Mouse (Mus musculus) limb, embryonic 10.5 days (tissue): ENCODE data around the gene Itgav. TPM values are rescaled to one million over a fixed set of nuclear protein-coding genes. Genes with fewer than 3 reads are reported as not detected.
A peak's percentile ranks its signal among the peaks of the same experiment; 100 is the strongest.

Experiments
- DNase-seq: peaks from one replicate; pipeline ENCODE4 v3.0.0-alpha.2; 2017; ENCODE audit warnings: low spot score
- H3K27ac ChIP-seq: fragments of 300-500 bp; sonication (generic); 2 replicates; pipeline ENCODE4 v1.5.1; 2016; ENCODE audit warnings: mild to moderate bottlenecking
- H3K27me3 ChIP-seq: fragments of 300-500 bp; sonication (generic); 2 replicates; pipeline ENCODE4 v1.6.1; 2016; ENCODE audit warnings: low read depth, mild to moderate bottlenecking; ENCODE audit not compliant: poor library complexity, severe bottlenecking
- H3K36me3 ChIP-seq: fragments of 300-500 bp; sonication (generic); 2 replicates; pipeline ENCODE4 v1.6.1; 2016; ENCODE audit warnings: mild to moderate bottlenecking, moderate library complexity
- H3K4me1 ChIP-seq: fragments of 300-500 bp; sonication (generic); 2 replicates; pipeline ENCODE4 v1.6.1; 2016
- H3K4me3 ChIP-seq: fragments of 300-500 bp; sonication (generic); 2 replicates; pipeline ENCODE4 v1.5.1; 2016; ENCODE audit warnings: mild to moderate bottlenecking, moderate library complexity
- H3K9me3 ChIP-seq: fragments of 300-500 bp; sonication (generic); replicated peaks from 2 replicates; pipeline ENCODE4 v1.6.1; 2016; ENCODE audit warnings: mild to moderate bottlenecking
- WGBS: fragments of 180-500 bp; shearing (Covaris S2); methylation state at CpG from one replicate; pipeline ENCODE4 v1.1.7; 2016; 5-methylcytosine and 5-hydroxymethylcytosine counted together
- polyA plus RNA-seq: library from polyadenylated mRNA; unstranded; fragments of >200 nt; fragmentation: Nextera tagmentation; extraction: Ambion mirVana; gene quantifications from 2 replicates; pipeline ENCODE4 v1.2.1, GENCODE M21; 2016

Itgav gene
- polyA plus RNA-seq: 53.0 and 56.0 TPM in 2 replicates

DNA sequence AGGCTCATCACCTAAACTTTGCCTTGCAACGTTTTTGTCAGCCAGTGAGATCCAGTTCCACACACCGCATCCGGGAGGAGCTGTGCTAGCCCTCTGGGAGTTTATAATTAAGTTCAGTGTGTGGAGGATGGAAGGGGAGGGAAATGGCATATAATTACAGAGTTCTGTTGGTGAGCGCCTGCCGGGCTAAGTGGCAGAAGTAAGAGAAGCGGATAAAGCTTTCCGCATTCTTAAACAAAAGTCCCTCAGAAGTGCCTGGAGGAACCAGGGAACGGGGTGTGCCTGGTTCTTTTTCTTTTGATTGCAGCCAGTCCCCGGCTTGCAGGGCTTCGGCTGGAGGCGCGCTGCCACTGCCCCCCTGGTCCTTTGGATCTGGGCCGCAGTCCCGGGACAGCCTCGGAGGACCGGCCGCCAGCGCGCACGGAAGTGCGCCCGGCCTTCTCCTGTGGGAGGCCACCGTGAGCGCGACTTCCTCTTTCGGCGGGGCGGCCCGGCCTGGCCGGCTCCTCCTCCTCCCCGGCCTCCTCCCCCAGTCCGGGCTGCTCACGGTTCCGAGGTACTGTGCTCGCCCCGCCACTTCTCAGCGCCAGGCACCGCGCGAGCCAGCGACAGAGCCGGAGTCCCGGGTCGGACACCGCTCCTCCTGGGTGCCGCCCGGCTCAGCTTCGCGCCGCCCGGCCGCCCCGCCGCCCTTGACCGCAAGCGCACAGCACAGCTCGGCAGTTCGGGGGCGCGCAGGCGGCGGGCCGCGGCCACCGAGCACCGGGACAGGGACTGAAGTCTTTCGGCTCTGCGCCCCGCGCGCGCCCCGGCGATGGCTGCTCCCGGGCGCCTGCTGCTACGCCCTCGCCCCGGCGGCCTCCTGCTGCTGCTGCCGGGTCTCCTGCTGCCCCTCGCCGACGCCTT, at the start of gene Itgav:
Gene Itgav (plus strand): TSS at position 477 of the 906 bp plus-strand sequence.
- Histone ChIP-seq H3K9me3 (no peaks in the 10 kb centered on the region), H3K4me3 (peak within 1 kb of the TSS; percentile 85), H3K36me3 (peaks cover 11% of the 10 kb centered on the region; the same call in 1 of the 2 replicates), H3K4me1 (peaks cover 30% of the 10 kb centered on the region), H3K27ac (peak within 1 kb of the TSS; percentile 99), H3K27me3 (no peaks in the 10 kb centered on the region)
- WGBS: under 1% methylated on average over 84 of the region's 84 CpGs
- peak; percentile 88 for DNase-seq

DNA sequence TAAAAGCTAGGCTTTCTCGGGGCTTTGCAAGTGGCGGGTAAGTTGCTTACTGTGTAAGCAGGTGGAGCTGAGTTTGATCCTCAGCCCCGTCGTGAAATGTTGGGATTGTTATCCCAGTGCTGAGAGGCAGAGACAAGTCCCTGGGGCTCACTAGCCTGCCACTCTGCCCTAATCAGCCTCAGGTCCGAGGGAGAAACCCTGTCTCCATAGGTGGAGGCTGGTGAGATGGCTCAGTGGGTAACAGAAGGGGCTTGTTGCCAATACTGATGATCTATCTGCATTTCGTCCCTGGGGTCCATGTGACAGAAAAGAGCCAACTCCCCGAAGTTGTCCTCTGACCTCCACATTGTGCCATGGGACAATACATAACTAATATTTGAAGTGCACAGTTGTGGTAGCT, 49.8 kb upstream of the Itgav start:
- no peak overlapping the region for H3K27ac ChIP-seq

DNA sequence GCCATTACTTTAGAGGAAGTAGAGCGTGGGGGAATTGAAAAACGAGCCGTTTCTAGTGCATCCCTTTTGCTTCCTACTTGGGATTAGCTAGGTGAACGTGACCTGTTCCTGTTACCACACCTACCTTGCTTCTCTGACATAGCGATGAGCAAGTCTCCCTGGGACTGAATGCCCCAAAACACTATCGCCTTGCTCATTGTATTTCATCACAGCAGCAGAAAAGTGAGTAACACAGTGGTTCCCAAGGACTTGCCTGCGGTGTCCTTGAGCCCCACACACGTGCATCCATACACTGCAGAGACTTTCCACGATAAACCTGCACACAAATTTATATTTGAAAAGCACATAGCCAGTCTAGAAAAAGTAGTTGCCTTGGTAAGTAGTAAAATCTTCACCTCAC, 49.3 kb upstream of the Itgav start:
- Histone ChIP-seq H3K4me3 (no peak overlapping the region), H3K27ac (no peak overlapping the region), H3K36me3 (peaks cover 39% of the 10 kb centered on the region), H3K27me3 (no peaks in the 10 kb centered on the region), H3K9me3 (no peaks in the 10 kb centered on the region), H3K4me1 (peaks cover 4% of the 10 kb centered on the region; the same call in 1 of the 2 replicates)
- no peak for DNase-seq
- 92% methylated on average over 9 of the region's 9 CpGs for WGBS

More for the DNA sequence above, 49.8 kb upstream of the Itgav start:
- Histone ChIP-seq H3K27me3 (no peaks in the 10 kb centered on the region), H3K9me3 (no peaks in the 10 kb centered on the region), H3K4me3 (no peak overlapping the region), H3K36me3 (peaks cover 44% of the 10 kb centered on the region), H3K4me1 (peaks cover 4% of the 10 kb centered on the region; the same call in 1 of the 2 replicates)
- WGBS: 87% methylated on average over 7 of the region's 7 CpGs
- DNase-seq: no peak

DNA sequence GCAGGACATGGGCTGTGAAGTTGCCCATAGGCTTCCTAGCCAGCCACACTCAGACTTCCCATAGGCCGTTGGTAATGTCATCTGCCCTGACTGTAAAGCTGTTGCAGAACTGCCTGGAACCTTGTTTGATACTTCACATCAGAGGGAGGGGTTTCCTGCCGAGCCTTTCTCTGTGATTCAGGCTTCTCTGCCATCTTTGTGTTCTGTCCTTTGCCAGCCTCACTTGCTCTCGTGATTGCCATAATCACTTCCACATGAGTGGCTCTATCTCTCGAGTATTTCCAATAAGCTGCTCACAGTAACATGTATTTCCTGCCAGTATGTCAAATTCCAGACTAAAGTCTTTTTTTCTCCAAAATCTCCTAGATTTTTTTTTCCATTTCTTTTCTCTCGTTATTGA, 48.5 kb upstream of the Itgav start:
- no peaks in the 10 kb centered on the region for H3K9me3 ChIP-seq
- H3K4me1 ChIP-seq: peaks cover 4% of the 10 kb centered on the region; the same call in 1 of the 2 replicates
- H3K27me3 ChIP-seq: no peaks in the 10 kb centered on the region
- H3K36me3 ChIP-seq: peaks cover 33% of the 10 kb centered on the region
- no peak overlapping the region for H3K4me3 ChIP-seq
- H3K27ac ChIP-seq: no peak overlapping the region
- WGBS: 55% methylated on average over 5 of the region's 5 CpGs
- DNase-seq: no peak

DNA sequence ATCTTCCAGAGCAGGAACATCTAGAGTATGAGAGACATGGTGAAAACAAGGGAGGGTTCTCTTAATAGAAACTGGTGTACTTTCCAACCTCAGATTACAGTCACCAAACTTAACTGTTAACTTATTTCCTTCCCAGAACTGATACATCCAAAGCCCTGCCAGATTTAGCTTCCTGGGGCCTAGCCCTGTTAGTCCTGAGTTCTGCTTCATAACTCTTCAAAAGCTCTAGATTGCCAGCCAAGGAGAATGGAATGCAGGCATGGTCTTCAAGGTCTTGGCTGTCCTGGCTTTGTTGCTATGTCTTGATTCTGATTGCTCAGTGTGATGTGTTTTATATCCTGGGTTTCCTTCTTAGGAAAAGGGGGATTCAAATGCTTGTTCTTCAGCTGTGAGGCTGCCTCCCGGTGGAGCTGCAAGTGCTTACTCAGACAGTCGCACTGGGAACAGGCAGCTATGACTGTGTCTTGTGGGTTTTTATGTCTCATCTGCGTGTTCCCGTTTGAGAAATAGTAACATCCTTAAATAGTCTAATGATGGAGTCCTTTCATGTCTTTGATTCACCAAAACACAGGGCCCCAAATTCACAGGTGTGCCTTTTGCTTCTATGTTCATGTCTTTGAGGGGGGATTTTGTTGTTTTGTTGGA, 47.8 kb upstream of the Itgav start:
- Histone ChIP-seq H3K9me3 (no peaks in the 10 kb centered on the region), H3K4me3 (no peak overlapping the region), H3K27me3 (no peaks in the 10 kb centered on the region), H3K27ac (no peak overlapping the region), H3K36me3 (peaks cover 32% of the 10 kb centered on the region), H3K4me1 (peaks cover 6% of the 10 kb centered on the region)
- WGBS: 94% methylated on average over 4 of the region's 4 CpGs
- DNase-seq: no peak

DNA sequence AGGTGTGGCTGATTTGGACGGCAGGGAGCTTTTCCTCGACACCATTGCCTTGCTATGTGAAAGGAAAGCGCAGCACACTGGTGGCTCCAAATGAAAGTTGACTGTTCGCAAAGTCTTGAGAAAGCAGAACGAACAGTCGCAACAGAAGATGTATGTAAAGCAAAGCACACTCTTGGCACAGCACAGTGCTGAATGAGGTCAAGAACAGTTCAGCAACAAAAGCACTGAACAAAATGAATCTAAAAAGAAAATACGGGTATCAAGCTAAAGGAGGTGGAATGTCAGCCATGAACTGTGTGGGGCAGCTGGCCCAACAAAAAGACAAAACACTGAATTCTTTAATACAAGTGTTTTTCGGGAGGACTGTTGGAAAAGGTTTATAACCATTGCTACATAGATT, 42.9 kb upstream of the Itgav start:
- Histone ChIP-seq H3K4me1 (peaks cover 2% of the 10 kb centered on the region), H3K9me3 (no peaks in the 10 kb centered on the region), H3K4me3 (no peak overlapping the region), H3K36me3 (no peaks in the 10 kb centered on the region), H3K27ac (no peak overlapping the region), H3K27me3 (no peaks in the 10 kb centered on the region)
- DNase-seq: no peak
- WGBS: 90% methylated on average over 8 of the region's 8 CpGs

DNA sequence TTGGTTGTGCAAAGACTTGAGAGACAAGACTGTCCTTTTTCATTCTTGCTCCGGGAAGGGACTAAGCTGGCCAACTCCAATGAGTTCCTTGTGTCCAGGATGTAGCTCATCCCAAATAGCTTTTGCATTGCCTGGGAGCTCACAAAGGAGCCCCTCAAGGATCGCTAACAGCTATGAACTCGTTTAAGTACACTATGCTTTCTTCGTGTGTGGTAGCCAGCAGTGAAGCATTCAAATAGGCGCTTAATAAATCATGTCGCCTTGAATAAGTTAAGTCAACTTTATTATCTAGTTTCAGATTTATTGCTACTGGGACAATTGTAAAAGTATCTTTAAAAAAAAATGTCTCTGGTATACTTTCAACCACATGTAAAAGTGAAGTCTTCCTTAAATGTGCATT, 42.4 kb upstream of the Itgav start:
- no peak for DNase-seq
- WGBS: 63% methylated on average over 6 of the region's 6 CpGs

DNA sequence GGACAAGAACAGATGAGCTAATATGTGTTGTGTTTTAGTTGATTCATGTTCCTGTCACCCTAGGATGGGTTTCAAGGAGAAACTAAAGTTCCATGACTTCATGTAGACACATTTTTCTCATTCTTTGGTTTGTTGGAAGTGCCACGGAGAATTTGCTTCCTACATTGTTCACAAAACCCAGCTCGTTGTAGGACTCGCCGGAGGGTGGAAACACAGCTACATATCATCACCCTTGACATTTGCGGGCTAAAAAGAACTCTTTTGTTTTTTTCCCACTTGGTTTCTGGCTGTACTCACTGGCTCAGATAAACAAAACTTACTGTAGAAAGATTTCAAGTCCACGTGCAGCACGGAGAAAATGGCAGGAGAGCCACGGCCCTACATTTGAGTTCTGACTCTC, 41.9 kb upstream of the Itgav start:
- no peak for DNase-seq
- no peak overlapping the region for H3K4me3 ChIP-seq
- WGBS: 81% methylated on average over 8 of the region's 8 CpGs
- peaks cover 2% of the 10 kb centered on the region for H3K4me1 ChIP-seq
- H3K9me3 ChIP-seq: no peaks in the 10 kb centered on the region
- H3K36me3 ChIP-seq: no peaks in the 10 kb centered on the region
- no peak overlapping the region for H3K27ac ChIP-seq
- H3K27me3 ChIP-seq: no peaks in the 10 kb centered on the region

More for the DNA sequence above, 42.4 kb upstream of the Itgav start:
- Histone ChIP-seq H3K27ac (no peak overlapping the region), H3K36me3 (no peaks in the 10 kb centered on the region), H3K4me1 (peaks cover 2% of the 10 kb centered on the region), H3K4me3 (no peak overlapping the region), H3K9me3 (no peaks in the 10 kb centered on the region), H3K27me3 (no peaks in the 10 kb centered on the region)

DNA sequence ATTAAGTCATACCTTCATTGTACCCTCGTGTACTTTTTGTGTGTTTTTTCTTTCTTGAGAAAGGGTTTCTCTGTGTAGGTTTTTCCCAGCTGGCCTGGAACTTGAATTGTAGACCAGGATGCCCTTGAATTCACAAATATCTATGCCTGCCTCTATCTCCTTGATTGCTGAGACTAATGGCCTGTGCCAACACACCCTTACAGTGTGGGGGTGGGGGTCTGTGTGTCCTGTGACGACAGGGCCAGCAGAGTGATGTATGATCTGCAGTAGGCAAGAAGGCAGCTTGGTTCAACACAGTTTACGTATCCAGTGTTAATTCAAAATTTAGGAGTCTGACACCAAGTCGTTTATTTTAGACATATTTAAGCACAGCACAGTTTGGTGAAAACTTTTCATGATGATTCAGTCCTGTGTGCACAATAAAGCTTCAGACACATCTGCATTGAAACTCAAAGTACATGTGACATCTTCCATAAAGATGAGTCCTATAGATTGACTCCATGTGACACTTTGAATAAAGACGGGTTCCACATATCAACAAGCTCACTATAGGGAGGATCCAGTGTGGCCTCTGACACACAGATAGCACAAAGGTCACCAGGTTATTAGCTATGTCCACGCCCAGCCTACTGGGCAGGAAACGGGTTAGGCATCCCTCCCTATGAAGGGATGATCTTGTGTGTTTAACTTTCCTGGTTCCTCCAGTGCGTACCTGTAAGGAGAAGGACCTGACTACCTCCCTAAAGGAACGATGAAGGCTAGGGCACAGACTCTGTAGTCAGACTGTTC, 40.3 kb upstream of the Itgav start:
- Histone ChIP-seq H3K27ac (no peak overlapping the region), H3K36me3 (no peaks in the 10 kb centered on the region), H3K9me3 (no peaks in the 10 kb centered on the region), H3K27me3 (no peaks in the 10 kb centered on the region), H3K4me1 (peaks cover 2% of the 10 kb centered on the region), H3K4me3 (no peak overlapping the region)
- WGBS: 84% methylated on average over 9 of the region's 9 CpGs
- no peak for DNase-seq

DNA sequence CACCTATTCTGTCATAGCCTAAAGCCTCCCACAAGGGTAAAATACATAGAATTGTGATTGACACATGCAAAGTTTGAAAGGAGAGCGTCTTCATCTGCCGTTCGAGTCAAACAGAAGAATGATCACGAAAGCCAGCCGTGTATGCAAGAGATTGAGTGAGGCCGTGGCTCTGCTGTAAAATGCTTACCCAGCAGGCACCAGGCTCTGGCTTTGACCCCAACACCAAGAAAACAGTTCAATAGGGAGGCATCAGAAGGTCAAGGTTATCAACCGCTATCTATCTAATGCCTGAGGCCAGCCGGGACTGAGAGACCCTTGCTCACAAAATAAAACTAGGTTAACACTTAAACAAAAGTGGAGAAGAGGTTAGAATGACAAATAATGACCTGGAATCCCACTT, 39.5 kb upstream of the Itgav start:
- Histone ChIP-seq H3K4me3 (no peak overlapping the region), H3K27ac (no peak overlapping the region), H3K27me3 (no peaks in the 10 kb centered on the region), H3K9me3 (no peaks in the 10 kb centered on the region), H3K4me1 (peaks cover 2% of the 10 kb centered on the region), H3K36me3 (no peaks in the 10 kb centered on the region)
- 88% methylated on average over 8 of the region's 8 CpGs for WGBS
- no peak for DNase-seq

DNA sequence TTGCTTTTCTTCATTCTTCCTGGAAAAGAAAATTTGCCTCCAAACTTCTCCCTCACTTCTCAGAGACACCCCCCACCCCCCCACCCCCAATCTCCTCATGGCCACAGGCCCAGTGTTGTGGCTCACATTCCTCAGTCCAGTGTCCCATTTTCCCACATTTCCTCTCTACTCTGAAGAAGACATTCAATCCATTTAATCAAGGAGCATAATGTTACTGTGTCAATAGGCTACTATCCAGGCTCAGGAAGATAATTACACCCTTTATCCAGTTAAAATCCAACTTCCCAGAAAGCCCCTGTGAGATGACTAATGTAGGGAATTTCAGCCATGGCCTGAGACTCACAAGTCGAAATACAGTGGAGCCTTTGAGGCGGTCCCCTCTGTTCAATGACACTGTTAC, 33.8 kb upstream of the Itgav start:
- no peak for DNase-seq
- Histone ChIP-seq H3K4me1 (peaks cover 10% of the 10 kb centered on the region; the same call in 1 of the 2 replicates), H3K27me3 (no peaks in the 10 kb centered on the region), H3K9me3 (no peaks in the 10 kb centered on the region), H3K36me3 (no peaks in the 10 kb centered on the region), H3K4me3 (no peak overlapping the region), H3K27ac (no peak overlapping the region)
- WGBS: 92% methylated on average over 2 of the region's 2 CpGs

DNA sequence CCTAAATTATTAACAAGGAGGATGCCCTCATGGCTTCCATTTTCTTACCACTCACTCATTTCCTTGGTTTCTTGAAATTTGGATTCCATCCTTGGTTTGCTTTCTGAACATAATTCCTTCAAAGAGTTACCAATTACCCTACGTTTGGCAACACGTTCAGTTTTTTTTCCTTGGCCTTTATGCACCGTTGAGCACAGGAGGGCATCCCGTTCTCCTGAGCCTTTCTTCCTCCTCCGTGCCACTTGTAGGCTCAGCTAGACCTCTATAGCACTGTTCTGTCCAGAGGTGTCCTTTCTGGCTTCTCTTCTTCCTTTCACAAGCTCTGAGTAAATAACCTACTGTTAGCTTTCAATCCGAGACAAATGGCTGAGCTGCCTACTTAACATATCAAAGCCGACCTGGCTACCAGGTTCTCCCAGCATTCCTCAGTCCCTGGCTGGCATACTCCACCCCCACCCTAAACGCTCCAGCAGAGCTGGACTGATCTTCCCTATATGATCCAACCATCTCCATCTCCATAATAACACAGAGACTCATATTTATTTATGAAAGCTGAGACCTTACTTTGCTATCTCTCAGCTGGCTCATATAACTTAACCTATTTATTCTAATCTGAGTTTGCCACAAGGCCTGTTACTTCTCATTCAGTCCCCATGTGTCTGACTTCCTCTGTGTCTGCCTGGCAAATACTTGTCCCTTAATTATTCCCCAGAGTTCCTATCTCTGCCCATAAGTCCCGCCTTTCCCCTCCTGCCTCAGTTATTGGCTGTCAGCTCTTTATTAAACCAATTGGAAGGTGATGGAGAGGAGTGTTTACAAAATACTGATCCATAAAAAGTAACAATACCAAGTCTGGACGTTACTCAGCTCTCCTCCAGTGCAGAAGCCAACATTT, 31.3 kb upstream of the Itgav start:
- Histone ChIP-seq H3K27ac (no peak overlapping the region), H3K9me3 (no peaks in the 10 kb centered on the region), H3K27me3 (no peaks in the 10 kb centered on the region), H3K4me3 (no peak overlapping the region), H3K4me1 (peaks cover 10% of the 10 kb centered on the region; the same call in 1 of the 2 replicates), H3K36me3 (no peaks in the 10 kb centered on the region)
- WGBS: 39% methylated on average over 10 of the region's 10 CpGs
- DNase-seq: no peak
